Mouse (Mus musculus) heart, embryonic 10.5 days (tissue): ENCODE measurements around the gene Oit3. TPM values are rescaled to one million over a fixed set of nuclear protein-coding genes. Genes with fewer than 3 reads are reported as not detected.
A peak's percentile ranks its signal among the peaks of the same experiment; 100 is the strongest.

Source experiments
- DNase-seq: peaks from one replicate; pipeline ENCODE4 v3.0.0-alpha.2; 2017; ENCODE audit warnings: low spot score
- H3K27ac ChIP-seq: fragments of 300-500 bp; sonication (generic); 2 replicates; pipeline ENCODE4 v1.5.1; 2016; ENCODE audit warnings: mild to moderate bottlenecking
- H3K27me3 ChIP-seq: fragments of 300-500 bp; sonication (generic); 2 replicates; pipeline ENCODE4 v1.6.1; 2016; ENCODE audit warnings: mild to moderate bottlenecking; ENCODE audit not compliant: poor library complexity, insufficient read depth, severe bottlenecking
- H3K36me3 ChIP-seq: fragments of 300-500 bp; sonication (generic); 2 replicates; pipeline ENCODE4 v1.6.1; 2016; ENCODE audit warnings: mild to moderate bottlenecking, moderate library complexity
- H3K4me1 ChIP-seq: fragments of 300-500 bp; sonication (generic); 2 replicates; pipeline ENCODE4 v1.6.1; 2016; ENCODE audit warnings: mild to moderate bottlenecking
- H3K4me3 ChIP-seq: fragments of 300-500 bp; sonication (generic); 2 replicates; pipeline ENCODE4 v1.5.1; 2016; ENCODE audit warnings: mild to moderate bottlenecking, moderate library complexity
- H3K9me3 ChIP-seq: fragments of 300-500 bp; sonication (generic); 2 replicates; pipeline ENCODE4 v1.6.1; 2016; ENCODE audit warnings: mild to moderate bottlenecking, moderate library complexity
- WGBS: fragments of 180-500 bp; shearing (Covaris S2); methylation state at CpG from one replicate; pipeline ENCODE4 v1.1.7; 2016; 5-methylcytosine and 5-hydroxymethylcytosine counted together
- polyA plus RNA-seq: library from polyadenylated mRNA; unstranded; fragments of >200 nt; fragmentation: Nextera tagmentation; extraction: Ambion mirVana; gene quantifications from 2 replicates; pipeline ENCODE4 v1.2.1, GENCODE M21; 2016

Oit3 gene
- polyA plus RNA-seq, 1 experiment from 2014 or later: 14.2 TPM

DNA sequence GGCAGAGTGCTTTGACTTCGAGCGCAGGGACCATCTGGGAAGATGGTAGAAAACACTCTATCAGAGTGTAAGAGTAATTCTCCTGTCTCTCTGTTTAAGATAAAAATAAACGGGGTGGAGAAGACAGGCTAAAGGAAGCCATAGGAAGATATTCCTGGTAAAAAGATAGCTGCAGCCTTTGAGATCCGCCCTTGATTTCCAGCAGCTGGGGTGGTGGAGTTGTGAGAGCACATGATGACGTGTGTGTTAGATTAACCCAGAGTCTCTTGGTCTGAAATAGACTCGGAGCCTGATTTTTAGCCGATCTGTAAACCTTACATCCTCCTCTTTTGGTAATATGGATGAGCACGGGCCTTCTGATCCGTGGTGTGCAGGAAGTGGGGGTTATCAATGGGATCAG lies 6.0 kb upstream of the Oit3 start:
- Histone ChIP-seq H3K9me3 (no peaks in the 10 kb centered on the region), H3K27ac (peak overlapping the region; percentile 42), H3K4me1 (peaks cover 50% of the 10 kb centered on the region), H3K27me3 (no peaks in the 10 kb centered on the region), H3K36me3 (peaks cover 2% of the 10 kb centered on the region; the same call in 1 of the 2 replicates), H3K4me3 (no peak overlapping the region)
- DNase-seq: no peak
- 34% methylated on average over 9 of the region's 9 CpGs for WGBS

GRCm38 (mm10) chr10:59446911-59447437 lies 5.4 kb upstream of the Oit3 start:
- 67% methylated on average over 10 of the region's 10 CpGs for WGBS
- no peaks in the 10 kb centered on the region for H3K27me3 ChIP-seq
- H3K36me3 ChIP-seq: peaks cover 2% of the 10 kb centered on the region; the same call in 1 of the 2 replicates
- no peak overlapping the region for H3K4me3 ChIP-seq
- H3K4me1 ChIP-seq: peaks cover 54% of the 10 kb centered on the region
- DNase-seq: no peak
- no peaks in the 10 kb centered on the region for H3K9me3 ChIP-seq
- peak overlapping the region; percentile 42 for H3K27ac ChIP-seq

GRCm38 (mm10) chr10:59444635-59445034 lies 3.1 kb upstream of the Oit3 start:
- Histone ChIP-seq H3K9me3 (no peaks in the 10 kb centered on the region), H3K36me3 (no peaks in the 10 kb centered on the region), H3K27ac (0 out of 2 replicates have a peak overlapping the region, but pooled peaks have one; percentile 62), H3K4me3 (no peak overlapping the region), H3K27me3 (no peaks in the 10 kb centered on the region), H3K4me1 (peaks cover 63% of the 10 kb centered on the region)
- no peak for DNase-seq
- WGBS: 29% methylated on average over 8 of the region's 8 CpGs

GRCm38 (mm10) chr10:59444106-59444505 lies 2.5 kb upstream of the Oit3 start:
- Histone ChIP-seq H3K9me3 (no peaks in the 10 kb centered on the region), H3K4me3 (no peak overlapping the region), H3K27me3 (no peaks in the 10 kb centered on the region), H3K36me3 (no peaks in the 10 kb centered on the region), H3K27ac (0 out of 2 replicates have a peak overlapping the region, but pooled peaks have one; percentile 62), H3K4me1 (peaks cover 68% of the 10 kb centered on the region)
- DNase-seq: no peak
- WGBS: 85% methylated on average over 3 of the region's 3 CpGs

DNA sequence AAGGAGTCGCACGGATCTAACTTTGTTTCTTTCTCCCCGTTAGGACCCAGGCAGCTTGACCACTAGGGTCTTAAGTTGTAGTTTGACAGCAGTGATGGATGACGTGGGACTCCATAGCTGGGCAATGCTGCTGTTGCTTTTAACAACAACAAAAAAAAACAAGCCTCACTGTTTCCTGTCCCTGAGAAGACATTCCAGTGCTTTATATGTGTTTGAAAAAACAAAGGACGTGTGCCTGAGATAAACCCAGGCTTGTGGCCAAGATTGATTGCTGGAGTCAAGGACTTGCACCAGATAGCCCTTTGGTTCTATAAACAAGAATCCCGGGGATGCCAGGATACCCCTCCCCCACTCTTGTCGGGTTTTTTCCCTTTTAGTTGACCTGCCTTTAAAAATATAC lies 1.6 kb upstream of the Oit3 start:
- Histone ChIP-seq H3K36me3 (no peaks in the 10 kb centered on the region), H3K27me3 (no peaks in the 10 kb centered on the region), H3K9me3 (no peaks in the 10 kb centered on the region), H3K4me1 (peaks cover 65% of the 10 kb centered on the region), H3K27ac (no peak overlapping the region), H3K4me3 (no peak overlapping the region)
- WGBS: 4% methylated on average over 7 of the region's 7 CpGs
- no peak for DNase-seq

GRCm38 (mm10) chr10:59440177-59440576 lies 1.4 kb downstream of the Oit3 start:
- no peaks in the 10 kb centered on the region for H3K36me3 ChIP-seq
- H3K27ac ChIP-seq: no peak overlapping the region
- H3K4me3 ChIP-seq: no peak overlapping the region
- H3K4me1 ChIP-seq: peaks cover 48% of the 10 kb centered on the region
- 51% methylated on average over 6 of the region's 6 CpGs for WGBS
- DNase-seq: no peak
- H3K9me3 ChIP-seq: no peaks in the 10 kb centered on the region
- no peaks in the 10 kb centered on the region for H3K27me3 ChIP-seq

DNA sequence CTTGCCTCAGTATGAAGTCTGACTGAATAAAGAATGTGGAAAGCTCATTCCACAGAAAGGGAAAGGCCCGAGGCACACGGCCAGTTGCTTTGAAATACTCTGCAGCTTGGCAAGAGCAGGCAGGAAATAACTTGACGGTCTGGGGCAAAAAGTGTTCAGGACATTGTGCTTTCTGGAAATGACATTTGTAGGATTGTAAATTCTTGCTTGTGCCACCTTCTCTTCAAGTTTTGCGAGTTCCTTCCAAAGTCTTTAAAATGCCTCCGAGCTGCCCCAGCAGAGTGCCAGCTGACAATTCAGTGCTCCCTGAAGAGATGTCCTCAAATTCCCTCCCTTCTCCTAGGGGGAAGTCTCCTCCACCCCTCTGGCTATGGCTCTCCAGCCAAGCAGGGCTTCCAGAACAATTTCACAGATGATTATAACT lies 2.1 kb downstream of the Oit3 start:
- Histone ChIP-seq H3K36me3 (no peaks in the 10 kb centered on the region), H3K27ac (no peak overlapping the region), H3K4me3 (no peak overlapping the region), H3K27me3 (no peaks in the 10 kb centered on the region), H3K4me1 (peaks cover 41% of the 10 kb centered on the region), H3K9me3 (no peaks in the 10 kb centered on the region)
- 49% methylated on average over 5 of the region's 5 CpGs for WGBS
- DNase-seq: no peak

- H3K4me1 ChIP-seq: peaks cover 33% of the 10 kb centered on the region
- H3K36me3 ChIP-seq: no peaks in the 10 kb centered on the region
- WGBS: 82% methylated on average over 12 of the region's 12 CpGs
- no peak overlapping the region for H3K27ac ChIP-seq
- no peaks in the 10 kb centered on the region for H3K9me3 ChIP-seq
- no peak for DNase-seq
- H3K27me3 ChIP-seq: no peaks in the 10 kb centered on the region
- H3K4me3 ChIP-seq: no peak overlapping the region
These were observed 2.9 kb downstream of the Oit3 start for GRCm38 (mm10) chr10:59438651-59439050.

DNA sequence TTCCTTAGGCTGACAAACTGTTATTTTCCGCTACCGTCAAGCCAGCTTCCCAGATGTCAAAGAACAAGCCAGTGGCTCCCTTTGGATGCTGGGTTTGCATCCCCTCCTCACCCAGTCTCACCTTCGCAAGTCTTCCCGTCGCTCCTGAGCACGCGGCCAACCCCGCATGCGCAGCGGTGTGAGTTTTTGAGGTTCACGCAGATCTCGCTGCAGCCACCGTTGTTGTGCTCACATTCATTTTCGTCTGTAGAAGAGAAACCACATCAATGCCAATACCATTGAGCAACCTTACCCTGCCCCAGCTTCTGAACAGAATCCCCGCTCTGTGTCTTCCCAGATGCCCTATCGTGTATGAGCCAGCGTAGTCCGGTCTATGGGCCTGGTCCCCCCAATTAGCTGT lies 5.8 kb downstream of the Oit3 start:
- DNase-seq: no peak
- Histone ChIP-seq H3K27ac (no peak overlapping the region), H3K9me3 (no peaks in the 10 kb centered on the region), H3K4me3 (no peak overlapping the region), H3K27me3 (no peaks in the 10 kb centered on the region), H3K4me1 (peaks cover 18% of the 10 kb centered on the region; the same call in 1 of the 2 replicates), H3K36me3 (no peaks in the 10 kb centered on the region)
- 93% methylated on average over 18 of the region's 18 CpGs for WGBS

- 18% methylated on average over 6 of the region's 6 CpGs for WGBS
- Histone ChIP-seq H3K4me1 (peaks cover 33% of the 10 kb centered on the region), H3K36me3 (no peaks in the 10 kb centered on the region), H3K27me3 (no peaks in the 10 kb centered on the region), H3K4me3 (no peak overlapping the region), H3K9me3 (no peaks in the 10 kb centered on the region), H3K27ac (0 out of 2 replicates have a peak overlapping the region, but pooled peaks have one; percentile 29)
- no peak for DNase-seq
These were observed 10.8 kb downstream of the Oit3 start for GRCm38 (mm10) chr10:59430701-59431218.

GRCm38 (mm10) chr10:59429448-59430135 lies 12.0 kb downstream of the Oit3 start:
- no peaks in the 10 kb centered on the region for H3K27me3 ChIP-seq
- no peaks in the 10 kb centered on the region for H3K36me3 ChIP-seq
- no peak for DNase-seq
- no peaks in the 10 kb centered on the region for H3K9me3 ChIP-seq
- H3K4me3 ChIP-seq: no peak overlapping the region
- WGBS: 74% methylated on average over 16 of the region's 16 CpGs
- peaks cover 33% of the 10 kb centered on the region for H3K4me1 ChIP-seq
- H3K27ac ChIP-seq: no peak overlapping the region

DNA sequence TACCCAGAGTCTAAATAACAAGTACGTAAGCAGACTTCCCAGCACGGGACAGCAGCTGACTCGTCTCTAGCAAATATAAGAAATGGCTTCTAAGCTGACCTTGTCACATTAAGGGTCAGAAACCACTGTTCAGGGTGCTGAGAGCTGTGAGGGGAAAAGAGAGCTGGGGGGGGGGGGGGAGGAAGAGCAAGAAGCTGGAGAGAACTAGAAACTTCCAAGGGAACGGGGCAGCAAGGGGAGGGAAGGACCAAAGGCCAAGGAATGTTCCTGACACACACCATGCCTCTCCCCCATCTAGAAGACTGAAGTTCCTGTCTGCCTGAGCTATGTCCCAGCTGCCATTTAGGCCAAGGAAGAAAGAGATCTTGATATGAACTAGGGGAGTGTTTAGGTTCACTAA lies 15.2 kb downstream of the Oit3 start:
- Histone ChIP-seq H3K4me1 (peaks cover 41% of the 10 kb centered on the region), H3K36me3 (no peaks in the 10 kb centered on the region), H3K27ac (no peak overlapping the region), H3K4me3 (no peak overlapping the region), H3K9me3 (no peaks in the 10 kb centered on the region), H3K27me3 (no peaks in the 10 kb centered on the region)
- 75% methylated on average over 4 of the region's 4 CpGs for WGBS
- no peak for DNase-seq

GRCm38 (mm10) chr10:59425369-59425768 lies 16.2 kb downstream of the Oit3 start:
- no peak overlapping the region for H3K4me3 ChIP-seq
- H3K27me3 ChIP-seq: no peaks in the 10 kb centered on the region
- H3K36me3 ChIP-seq: no peaks in the 10 kb centered on the region
- peaks cover 31% of the 10 kb centered on the region for H3K4me1 ChIP-seq
- no peaks in the 10 kb centered on the region for H3K9me3 ChIP-seq
- no peak for DNase-seq
- WGBS: 81% methylated on average over 7 of the region's 7 CpGs
- H3K27ac ChIP-seq: no peak overlapping the region
